Mouse (Mus musculus): ENCODE measurements around the gene Abca9. TPM values are rescaled to one million over a fixed set of nuclear protein-coding genes. Genes with fewer than 3 reads are reported as not detected.

The Abca9 gene
- polyA plus RNA-seq, 1 experiment: not detected

GRCm38 (mm10) chr11:110097465-110097864 lies 70.5 kb downstream of the Abca9 start:
- Histone ChIP-seq H3K27me3 (ENCODE audit: control insufficient read depth, insufficient read depth, insufficient read length) (no peaks in the 10 kb centered on the region), H3K79me2 (ENCODE audit: control insufficient read depth, insufficient read depth) (no peaks in the 10 kb centered on the region), H3K36me3 (ENCODE audit: control insufficient read depth, insufficient read depth) (no peaks in the 10 kb centered on the region), H3ac (ENCODE audit: control insufficient read depth, insufficient read length, low read depth) (no peak overlapping the region), H3K79me3 (ENCODE audit: low read depth) (no peaks in the 10 kb centered on the region), H3K4me3 (ENCODE audit: insufficient read depth, poor library complexity, severe bottlenecking) (no peak overlapping the region)
- TF ChIP-seq MAX (IDR thresholded peaks at IDR 0.05) (no peak), MYOD1 (IDR thresholded peaks at IDR 0.05; ENCODE audit: control insufficient read depth, insufficient read length, low read depth) (no peak), CEBPB (IDR thresholded peaks at IDR 0.05; ENCODE audit: low read depth) (peak; percentile 80)

- TF ChIP-seq MYOG (IDR thresholded peaks at IDR 0.05; ENCODE audit: control insufficient read depth, extremely low read depth, insufficient read length) (no peak), FOSL1 (IDR thresholded peaks at IDR 0.05; ENCODE audit: insufficient read depth, low read length, poor library complexity, severe bottlenecking) (no peak), CTCF (IDR thresholded peaks at IDR 0.05; ENCODE audit: control insufficient read depth, insufficient read depth, insufficient read length) (no peak), MAX (IDR thresholded peaks at IDR 0.05) (no peak), CEBPB (IDR thresholded peaks at IDR 0.05; ENCODE audit: low read depth) (no peak)
- Histone ChIP-seq H3K79me2 (ENCODE audit: control insufficient read depth, insufficient read depth) (no peaks in the 10 kb centered on the region), H3K27me3 (ENCODE audit: control insufficient read depth, insufficient read depth, insufficient read length) (no peaks in the 10 kb centered on the region), H3K4me3 (ENCODE audit: insufficient read depth, poor library complexity, severe bottlenecking) (no peak within 1 kb of the TSS), H3ac (ENCODE audit: control insufficient read depth, insufficient read length, low read depth) (no peak within 1 kb of the TSS), H3K36me3 (ENCODE audit: control insufficient read depth, insufficient read depth) (no peaks in the 10 kb centered on the region), H3K79me3 (ENCODE audit: low read depth) (no peaks in the 10 kb centered on the region)
These were observed 72.1 kb downstream of the Abca9 start, which contains the start of gene Abca8a for GRCm38 (mm10) chr11:110095858-110096257. Gene Abca8a, minus strand, starts transcription at chr11:110095978.

- Histone ChIP-seq H3ac (ENCODE audit: control insufficient read depth, insufficient read length, low read depth) (no peak overlapping the region), H3K4me3 (ENCODE audit: insufficient read depth, poor library complexity, severe bottlenecking) (no peak overlapping the region), H3K36me3 (ENCODE audit: control insufficient read depth, insufficient read depth) (no peaks in the 10 kb centered on the region), H3K27me3 (ENCODE audit: control insufficient read depth, insufficient read depth, insufficient read length) (no peaks in the 10 kb centered on the region), H3K79me2 (ENCODE audit: control insufficient read depth, insufficient read depth) (no peaks in the 10 kb centered on the region), H3K79me3 (ENCODE audit: low read depth) (no peaks in the 10 kb centered on the region)
- TF ChIP-seq MAX (IDR thresholded peaks at IDR 0.05) (no peak), USF1 (IDR thresholded peaks at IDR 0.05; ENCODE audit: low read depth) (no peak), MYOD1 (IDR thresholded peaks at IDR 0.05; ENCODE audit: control insufficient read depth, insufficient read length, low read depth) (no peak), MYOG (IDR thresholded peaks at IDR 0.05; ENCODE audit: control insufficient read depth, extremely low read depth, insufficient read length) (no peak), CTCF (IDR thresholded peaks at IDR 0.05; ENCODE audit: control insufficient read depth, insufficient read depth, insufficient read length) (no peak), CEBPB (IDR thresholded peaks at IDR 0.05; ENCODE audit: low read depth) (no peak), FOSL1 (IDR thresholded peaks at IDR 0.05; ENCODE audit: insufficient read depth, low read length, poor library complexity, severe bottlenecking) (no peak)
These were observed 73.1 kb downstream of the Abca9 start for GRCm38 (mm10) chr11:110094846-110095380.

GRCm38 (mm10) chr11:110094236-110094635 lies 73.8 kb downstream of the Abca9 start:
- H3K36me3 ChIP-seq (ENCODE audit: control insufficient read depth, insufficient read depth): no peaks in the 10 kb centered on the region
- H3K79me2 ChIP-seq (ENCODE audit: control insufficient read depth, insufficient read depth): no peaks in the 10 kb centered on the region

GRCm38 (mm10) chr11:110091328-110091727 lies 76.7 kb downstream of the Abca9 start:
- Histone ChIP-seq H3K27me3 (ENCODE audit: control insufficient read depth, insufficient read depth, insufficient read length) (no peaks in the 10 kb centered on the region), H3K36me3 (ENCODE audit: control insufficient read depth, insufficient read depth) (no peaks in the 10 kb centered on the region), H3ac (ENCODE audit: control insufficient read depth, insufficient read length, low read depth) (no peak overlapping the region), H3K4me3 (ENCODE audit: insufficient read depth, poor library complexity, severe bottlenecking) (no peak overlapping the region), H3K79me3 (ENCODE audit: low read depth) (no peaks in the 10 kb centered on the region), H3K79me2 (ENCODE audit: control insufficient read depth, insufficient read depth) (no peaks in the 10 kb centered on the region)
- TF ChIP-seq USF1 (IDR thresholded peaks at IDR 0.05; ENCODE audit: low read depth) (no peak), CEBPB (IDR thresholded peaks at IDR 0.05; ENCODE audit: low read depth) (peak; percentile 73), MAX (IDR thresholded peaks at IDR 0.05) (no peak), CTCF (IDR thresholded peaks at IDR 0.05; ENCODE audit: control insufficient read depth, insufficient read depth, insufficient read length) (no peak)

More at GRCm38 (mm10) chr11:110094236-110094635, 73.8 kb downstream of the Abca9 start:
- no peak overlapping the region for H3K4me3 ChIP-seq (ENCODE audit: insufficient read depth, poor library complexity, severe bottlenecking)
- H3K79me3 ChIP-seq (ENCODE audit: low read depth): no peaks in the 10 kb centered on the region
- no peak overlapping the region for H3ac ChIP-seq (ENCODE audit: control insufficient read depth, insufficient read length, low read depth)
- TF ChIP-seq MYOG (IDR thresholded peaks at IDR 0.05; ENCODE audit: control insufficient read depth, extremely low read depth, insufficient read length): no peak
- TF ChIP-seq CEBPB (IDR thresholded peaks at IDR 0.05; ENCODE audit: low read depth): no peak
- no peaks in the 10 kb centered on the region for H3K27me3 ChIP-seq (ENCODE audit: control insufficient read depth, insufficient read depth, insufficient read length)

- Histone ChIP-seq H3K4me3 (ENCODE audit: insufficient read depth, poor library complexity, severe bottlenecking) (no peak overlapping the region), H3K79me2 (ENCODE audit: control insufficient read depth, insufficient read depth) (no peaks in the 10 kb centered on the region), H3K27me3 (ENCODE audit: control insufficient read depth, insufficient read depth, insufficient read length) (no peaks in the 10 kb centered on the region), H3K36me3 (ENCODE audit: control insufficient read depth, insufficient read depth) (no peaks in the 10 kb centered on the region), H3ac (ENCODE audit: control insufficient read depth, insufficient read length, low read depth) (no peak overlapping the region), H3K79me3 (ENCODE audit: low read depth) (no peaks in the 10 kb centered on the region)
- no peak for TF ChIP-seq FOSL1 (IDR thresholded peaks at IDR 0.05; ENCODE audit: insufficient read depth, low read length, poor library complexity, severe bottlenecking)
- no peak for TF ChIP-seq USF1 (IDR thresholded peaks at IDR 0.05; ENCODE audit: low read depth)
- TF ChIP-seq CEBPB (IDR thresholded peaks at IDR 0.05; ENCODE audit: low read depth): no peak
- no peak for TF ChIP-seq MYOD1 (IDR thresholded peaks at IDR 0.05; ENCODE audit: control insufficient read depth, insufficient read length, low read depth)
- no peak for TF ChIP-seq MAX (IDR thresholded peaks at IDR 0.05)
These were observed 95.8 kb downstream of the Abca9 start for GRCm38 (mm10) chr11:110072158-110072557.

All from C2C12 (cell line).